13 mouse cellular contexts compared by ENCODE assay signal in the genomic region with DNA sequence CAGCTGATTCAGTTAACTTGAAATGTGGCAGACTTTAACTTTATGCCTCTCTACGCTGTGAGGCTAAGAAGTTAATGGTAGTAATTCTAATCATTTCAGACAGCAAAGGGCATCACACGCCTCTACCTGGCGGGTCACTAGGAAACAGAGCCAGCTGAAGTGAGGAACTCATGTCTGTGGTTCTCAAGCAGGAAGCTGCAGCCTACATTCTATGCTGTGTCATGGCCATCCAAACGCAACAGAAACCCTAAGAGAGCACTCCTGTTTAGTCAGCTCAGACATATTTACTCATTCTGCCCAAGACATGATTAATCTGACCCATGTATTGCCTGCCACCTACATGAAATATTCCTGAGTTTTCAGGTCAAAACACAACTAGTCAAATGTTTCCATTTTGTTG. TPM values are rescaled to one million over a fixed set of nuclear protein-coding genes. Genes with fewer than 3 reads are reported as not detected.
"Had no signal": no experiment of that assay in that cellular context is flagged by ENCODE, and none has a peak within 500 bp of the region (broad histone marks: within the 10 kb centered on the region; RNA-seq: fewer than 3 reads in every experiment).

No protein-coding gene starts in this region.

RNA-seq across cellular contexts. Expression of a gene that starts 24.7 kb away (rescaled TPM):
- total RNA-seq: forebrain, postnatal 0 days; gastrocnemius, adult 18-20 months; gastrocnemius, adult 2 months; gastrocnemius, adult 8-10 months; gastrocnemius, postnatal 10 days; gastrocnemius, postnatal 14 days; gastrocnemius, postnatal 4 days; granulocyte monocyte progenitor cell, adult 5-6 weeks had no signal

RNA-seq across cellular contexts. Expression of a gene that starts 51.8 kb away (rescaled TPM):
- total RNA-seq: forebrain, postnatal 0 days; gastrocnemius, adult 18-20 months; gastrocnemius, adult 2 months; gastrocnemius, adult 8-10 months; gastrocnemius, postnatal 10 days; gastrocnemius, postnatal 14 days; gastrocnemius, postnatal 25 days; gastrocnemius, postnatal 36 days; gastrocnemius, postnatal 4 days; granulocyte monocyte progenitor cell, adult 5-6 weeks; heart, adult 18-20 months; heart, adult 2 months; heart, adult 8-10 months had no signal

RNA-seq across cellular contexts. Expression of a gene that starts 54.1 kb away (rescaled TPM):
- total RNA-seq: forebrain, postnatal 0 days; gastrocnemius, adult 18-20 months; gastrocnemius, adult 2 months; gastrocnemius, adult 8-10 months; gastrocnemius, postnatal 10 days; gastrocnemius, postnatal 14 days; gastrocnemius, postnatal 25 days; gastrocnemius, postnatal 36 days; gastrocnemius, postnatal 4 days; granulocyte monocyte progenitor cell, adult 5-6 weeks; heart, adult 18-20 months; heart, adult 2 months; heart, adult 8-10 months had no signal
